Comparison of ENCODE assay signal across 8 mouse cellular contexts in genomic region chr11:99243820-99244374, GRCm38 (mm10). TPM values are rescaled to one million over a fixed set of nuclear protein-coding genes. Genes with fewer than 3 reads are reported as not detected.
DNase-seq lines count a peak whose midpoint lies in the region; ATAC-seq and TF ChIP-seq lines count a peak whose summit lies in the region.

TSS of gene Krt222 (minus strand) at chr11:99244085.

- no peak for TF ChIP-seq CTCF in gastrocnemius, adult 2 months (IDR thresholded peaks at IDR 0.05)
- TF ChIP-seq CTCF in heart, adult 2 months (IDR thresholded peaks at IDR 0.05): no peak
- no peak for TF ChIP-seq CTCF in intestine, postnatal 0 days (IDR thresholded peaks at IDR 0.05; ENCODE audit: low read depth)
- TF ChIP-seq CTCF in olfactory bulb, adult 2 months (IDR thresholded peaks at IDR 0.05; ENCODE audit: insufficient read depth, low read depth, low read length): no peak

- peak within 1 kb of the TSS; percentile 71 for H3K4me2 ChIP-seq in intestine, postnatal 0 days (replicated peaks; ENCODE audit: low read depth)
- H3K4me2 ChIP-seq in limb, embryonic 11.5 days (ENCODE audit: low read depth, severe bottlenecking): peak within 1 kb of the TSS; percentile 37; the same call in 1 of the 2 replicates

- peak within 1 kb of the TSS; percentile 81 for H3K27ac ChIP-seq in gastrocnemius, adult 2 months
- peak within 1 kb of the TSS; percentile 87 for H3K27ac ChIP-seq in heart, adult 2 months
- H3K27ac ChIP-seq in intestine, postnatal 0 days (ENCODE audit: low read depth, low read length): no peak within 1 kb of the TSS
- H3K27ac ChIP-seq in limb, embryonic 11.5 days (replicated peaks; ENCODE audit: low read depth, low read length): no peak within 1 kb of the TSS
- H3K27ac ChIP-seq in olfactory bulb, adult 2 months (ENCODE audit: insufficient read depth, low read depth, low read length): peak within 1 kb of the TSS; percentile 80

- peak within 1 kb of the TSS; percentile 69 for H3K9ac ChIP-seq in heart, adult 2 months (ENCODE audit: low read depth, low read length)
- 0 out of 2 replicates have a peak within 1 kb of the TSS, but pooled peaks have one; percentile 17 for H3K9ac ChIP-seq in intestine, postnatal 0 days (ENCODE audit: low read depth, low read length)
- no peak within 1 kb of the TSS for H3K9ac ChIP-seq in limb, embryonic 11.5 days (ENCODE audit: low read length)

- H3K27me3 ChIP-seq in heart, adult 2 months (ENCODE audit: control insufficient read depth, insufficient read depth, low read length): no peaks in the 10 kb centered on the region
- no peaks in the 10 kb centered on the region for H3K27me3 ChIP-seq in intestine, postnatal 0 days (replicated peaks; ENCODE audit: control insufficient read depth, insufficient read depth, low read length)
- H3K27me3 ChIP-seq in limb, embryonic 11.5 days (ENCODE audit: control insufficient read depth, insufficient read depth, low read length): no peaks in the 10 kb centered on the region

- no peaks in the 10 kb centered on the region; the same call in 1 of the 2 replicates for H3K4me1 ChIP-seq in heart, adult 2 months (ENCODE audit: control insufficient read depth, insufficient read depth, low read length)
- H3K4me1 ChIP-seq in intestine, postnatal 0 days (replicated peaks; ENCODE audit: control insufficient read depth, insufficient read depth, low read length): no peaks in the 10 kb centered on the region
- H3K4me1 ChIP-seq in limb, embryonic 11.5 days (ENCODE audit: control insufficient read depth, insufficient read depth, low read length): peaks cover 4% of the 10 kb centered on the region; the same call in 1 of the 2 replicates
- no peaks in the 10 kb centered on the region for H3K4me1 ChIP-seq in olfactory bulb, adult 2 months (ENCODE audit: control insufficient read depth, insufficient read depth, low read length)

- WGBS in heart, adult 2 months: 3% methylated on average over 17 of the region's 17 CpGs
- 4% methylated on average over 17 of the region's 17 CpGs for WGBS in intestine, postnatal 0 days
- WGBS in limb, embryonic 11.5 days: 5% methylated on average over 17 of the region's 17 CpGs
- 1% methylated on average over 17 of the region's 17 CpGs for WGBS in olfactory bulb, adult 2 months

- no peak; the same call in 1 of the 2 replicates for TF ChIP-seq POLR2A in heart, adult 2 months (IDR thresholded peaks at IDR 0.05; ENCODE audit: insufficient read depth, low read depth, low read length)
- TF ChIP-seq POLR2A in olfactory bulb, adult 2 months (IDR thresholded peaks at IDR 0.05; ENCODE audit: insufficient read depth, low read depth, low read length): no peak

- intact Hi-C loops in gastrocnemius, adult 2 months (cut with DNase I): loop anchor here (5.0 kb wide), 1 partner anchor 37 kb away; no protein-coding TSS in a partner anchor
- intact Hi-C loops in heart, adult 2 months (cut with DNase I): loop anchor here (2.0 kb wide), 1 partner anchor 37 kb away; no protein-coding TSS in a partner anchor

- peak within 1 kb of the TSS; percentile 73 for H3K4me3 ChIP-seq in gastrocnemius, adult 2 months
- peak within 1 kb of the TSS; percentile 54 for H3K4me3 ChIP-seq in heart, adult 2 months
- peak within 1 kb of the TSS; percentile 39 for H3K4me3 ChIP-seq in intestine, postnatal 0 days (ENCODE audit: low read depth, low read length)
- H3K4me3 ChIP-seq in limb, embryonic 11.5 days (ENCODE audit: low read depth, low read length): peak within 1 kb of the TSS; percentile 16; the same call in 1 of the 2 replicates
- H3K4me3 ChIP-seq in olfactory bulb, adult 2 months (ENCODE audit: insufficient read depth, low read depth, low read length): peak within 1 kb of the TSS; percentile 61

- DNase-seq in gastrocnemius, adult 2 months: peak; percentile 23
- no peak for DNase-seq in gastrocnemius, postnatal 10 days
- peak; percentile 73 to 75 for DNase-seq in cerebellum, postnatal 14 days
- peak; percentile 41 to 42 for DNase-seq in heart, adult 2 months
- no peak for DNase-seq in limb, embryonic 11.5 days (ENCODE audit: low spot score)
- no peak for DNase-seq in thymus, postnatal 14 days

- no peaks in the 10 kb centered on the region for H3K79me2 ChIP-seq in heart, adult 2 months (replicated peaks; ENCODE audit: control insufficient read depth, insufficient read depth, low read length)

- no peak for TF ChIP-seq EP300 in heart, adult 2 months (IDR thresholded peaks at IDR 0.05; ENCODE audit: insufficient read depth, low read depth, low read length)

- no peak for ATAC-seq in intestine, postnatal 0 days
- no peak for ATAC-seq in limb, embryonic 11.5 days (ENCODE audit: insufficient number of reproducible peaks, low FRiP score, low TSS enrichment, low read depth)

- no peaks in the 10 kb centered on the region for H3K36me3 ChIP-seq in heart, adult 2 months (ENCODE audit: control insufficient read depth, insufficient read depth, low read length)
- H3K36me3 ChIP-seq in intestine, postnatal 0 days (ENCODE audit: control insufficient read depth, insufficient read depth): no peaks in the 10 kb centered on the region
- H3K36me3 ChIP-seq in limb, embryonic 11.5 days (ENCODE audit: control insufficient read depth, insufficient read depth, low read length): no peaks in the 10 kb centered on the region

- H3K9me3 ChIP-seq in intestine, postnatal 0 days (ENCODE audit: control insufficient read depth): no peaks in the 10 kb centered on the region
- H3K9me3 ChIP-seq in limb, embryonic 11.5 days (ENCODE audit: control insufficient read depth, low read length): no peaks in the 10 kb centered on the region

RNA-seq across cellular contexts. Expression of gene Krt222, which starts in this region (rescaled TPM):
- total RNA-seq in gastrocnemius, adult 2 months (2021): 1 to 10 TPM; 2.0 to 6.1 TPM
- 10 to 100 TPM in 1 of 2 experiments, 1 to 10 TPM in 1; 9.3 to 11.7 TPM for total RNA-seq in gastrocnemius, postnatal 10 days (2021)
- total RNA-seq in heart, adult 2 months (2021): 10 to 100 TPM; 26.9 to 31.0 TPM
- 6.8 and 12.7 TPM in 2 replicates for polyA plus RNA-seq in heart, adult 2 months (2012; rRNA removed)
- 0.42 and 0.61 TPM in 2 replicates for polyA plus RNA-seq in intestine, postnatal 0 days (2015; fragmentation: Nextera tagmentation; extraction: Ambion mirVana)
- polyA plus RNA-seq in limb, embryonic 11.5 days (2014; fragmentation: Nextera tagmentation; extraction: Ambion mirVana): 0.13 and 0.16 TPM in 2 replicates
- polyA plus RNA-seq in olfactory bulb, adult 2 months (2012; ENCODE audit: insufficient read depth, insufficient read length, low replicate concordance, missing spikeins): not detected in 2 replicates

Comparison
In these comparisons a context has a peak if more than half of its experiments do, and no peak if none do; other contexts are left out.
1. DNase-seq: peak in gastrocnemius, adult 2 months (single experiment), cerebellum, postnatal 14 days (2 of 2) and heart, adult 2 months (2 of 2); none in gastrocnemius, postnatal 10 days (single experiment), limb, embryonic 11.5 days (single experiment) and thymus, postnatal 14 days (single experiment).
2. H3K27ac ChIP-seq: peak in gastrocnemius, adult 2 months (single experiment), heart, adult 2 months (single experiment) and olfactory bulb, adult 2 months (single experiment); none in intestine, postnatal 0 days (single experiment) and limb, embryonic 11.5 days (single experiment).
3. H3K4me3 ChIP-seq: peak in every context shown above with its lines; median percentile 73 in gastrocnemius, adult 2 months; 61 in olfactory bulb, adult 2 months; 54 in heart, adult 2 months; 39 in intestine, postnatal 0 days; 16 in limb, embryonic 11.5 days.